Mouse (Mus musculus) limb, embryonic 14.5 days (tissue): ENCODE results near the gene Nat10. TPM values are rescaled to one million over a fixed set of nuclear protein-coding genes. Genes with fewer than 3 reads are reported as not detected.
A peak's percentile ranks its signal among the peaks of the same experiment; 100 is the strongest.

ENCODE experiments used
- ATAC-seq: fragments of 200-750 bp; cut with Nextera tagmentation; 2 replicates; pipeline ENCODE4 v1.8.0; 2017; ENCODE audit warnings: low read depth, moderate number of reproducible peaks, moderate TSS enrichment; ENCODE audit not compliant: low FRiP score
- DNase-seq: peaks from one replicate; pipeline ENCODE4 v3.0.0-alpha.2; 2015; ENCODE audit warnings: low spot score
- H3K27ac ChIP-seq: fragments of 300-500 bp; sonication (generic); replicated peaks from 2 replicates; pipeline ENCODE4 v1.5.1; 2014; ENCODE audit warnings: low read depth, mild to moderate bottlenecking, low read length, moderate library complexity, mixed read lengths
- H3K27me3 ChIP-seq: fragments of 300-500 bp; sonication (generic); 2 replicates; pipeline ENCODE4 v1.6.1; 2014; ENCODE audit warnings: low read length, mixed read lengths; ENCODE audit not compliant: control insufficient read depth, insufficient read depth
- H3K36me3 ChIP-seq: fragments of 300-500 bp; sonication (generic); 2 replicates; pipeline ENCODE4 v1.6.1; 2014; ENCODE audit warnings: mild to moderate bottlenecking, low read length, moderate library complexity, mixed read lengths; ENCODE audit not compliant: control insufficient read depth, insufficient read depth
- H3K4me1 ChIP-seq: fragments of 300-500 bp; sonication (generic); 2 replicates; pipeline ENCODE4 v1.6.1; 2014; ENCODE audit warnings: antibody characterized with exemption, low read length, mixed read lengths; ENCODE audit not compliant: control insufficient read depth, insufficient read depth
- H3K4me2 ChIP-seq: fragments of 300-500 bp; sonication (generic); replicated peaks from 2 replicates; pipeline ENCODE4 v1.6.1; 2014; ENCODE audit warnings: low read depth, mild to moderate bottlenecking, low read length, moderate library complexity; ENCODE audit not compliant: severe bottlenecking
- H3K4me3 ChIP-seq: fragments of 300-500 bp; sonication (generic); replicated peaks from 2 replicates; pipeline ENCODE4 v1.5.1; 2014; ENCODE audit warnings: low read length
- H3K9ac ChIP-seq: fragments of 300-500 bp; sonication (generic); 2 replicates; pipeline ENCODE4 v1.6.1; 2014; ENCODE audit warnings: mild to moderate bottlenecking, low read depth, low read length, moderate library complexity; ENCODE audit not compliant: severe bottlenecking
- H3K9me3 ChIP-seq: fragments of 300-500 bp; sonication (generic); 2 replicates; pipeline ENCODE4 v1.6.1; 2016; ENCODE audit warnings: low read length; ENCODE audit not compliant: control insufficient read depth
- POLR2A ChIP-seq: fragments of 200-500 bp; IDR thresholded peaks from 2 replicates; pipeline ENCODE4 v1.8.0; 2012; ENCODE audit warnings: inconsistent platforms, mild to moderate bottlenecking, moderate library complexity, borderline replicate concordance; ENCODE audit not compliant: insufficient read depth, insufficient read length; ENCODE audit errors: extremely low read depth
- WGBS: fragments of 180-500 bp; shearing (Covaris S2); extraction: QIAGEN DNeasy Blood & Tissue Kit; methylation state at CpG from one replicate; pipeline ENCODE4 v1.1.7; 2014; 5-methylcytosine and 5-hydroxymethylcytosine counted together
- polyA plus RNA-seq, 2 experiments: library from polyadenylated mRNA; depleted of rRNA in 1 of 2; stranded (reverse) in 1 of 2; unstranded in 1 of 2; fragments of >200 nt; fragmentation: Nextera tagmentation in 1 of 2; extraction: Ambion mirVana in 1 of 2; gene quantifications; 2 replicates each; pipeline versions ENCODE4 v1.2.1 to v1.2.3; 2012 to 2014

The Nat10 gene
- polyA plus RNA-seq, 2 experiments: 24.0 to 57.2 TPM

DNA sequence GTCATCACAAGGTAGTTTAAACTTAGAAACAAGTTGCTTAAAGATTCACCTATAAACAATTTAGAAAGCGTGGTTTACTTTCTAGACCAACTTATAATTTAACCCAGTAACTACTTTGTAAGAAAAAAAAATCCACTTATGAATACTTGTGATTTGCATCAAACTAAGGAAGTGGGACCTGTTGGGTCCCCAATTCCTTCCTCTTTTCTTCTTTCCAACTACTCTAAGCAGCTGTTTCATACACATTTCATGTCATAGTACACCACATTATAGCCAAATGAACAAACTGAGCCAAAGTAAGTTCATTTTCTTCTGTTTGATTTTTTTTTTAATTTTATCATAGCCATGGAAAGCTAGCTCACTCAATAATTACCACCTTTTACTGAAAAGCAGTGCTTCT, 24.7 kb upstream of the Nat10 start:
- no peak for TF ChIP-seq POLR2A
- H3K4me1 ChIP-seq: no peaks in the 10 kb centered on the region
- no peak overlapping the region for H3K9ac ChIP-seq
- no peak for DNase-seq
- WGBS: 87% methylated on average over 1 of the region's 1 CpGs
- peaks cover 55% of the 10 kb centered on the region for H3K36me3 ChIP-seq
- no peaks in the 10 kb centered on the region for H3K9me3 ChIP-seq
- H3K4me3 ChIP-seq: no peak overlapping the region
- no peaks in the 10 kb centered on the region for H3K27me3 ChIP-seq
- no peak overlapping the region for H3K27ac ChIP-seq
- H3K4me2 ChIP-seq: no peak overlapping the region
- ATAC-seq: no peak

DNA sequence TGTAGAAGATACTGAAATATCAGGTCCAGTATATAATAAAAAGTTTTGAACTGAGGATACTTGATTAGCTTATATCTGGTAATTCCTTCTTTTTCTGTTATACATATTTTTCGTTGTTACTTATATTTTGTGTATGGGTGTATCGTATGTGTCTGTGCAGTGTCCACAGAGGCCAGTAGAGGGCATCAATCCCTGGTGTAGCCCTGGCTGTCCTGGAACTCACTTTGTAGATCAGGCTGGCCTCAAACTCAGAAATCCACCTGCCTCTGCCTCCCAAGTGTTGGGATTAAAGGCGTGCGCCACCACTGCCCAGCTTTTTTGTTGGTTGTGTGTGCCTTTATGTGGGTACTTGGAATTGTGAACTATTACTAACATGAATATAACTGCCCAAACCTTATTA, 23.6 kb upstream of the Nat10 start:
- Histone ChIP-seq H3K36me3 (peaks cover 58% of the 10 kb centered on the region), H3K9ac (no peak overlapping the region), H3K9me3 (no peaks in the 10 kb centered on the region), H3K27ac (no peak overlapping the region), H3K4me1 (no peaks in the 10 kb centered on the region), H3K4me3 (no peak overlapping the region), H3K27me3 (no peaks in the 10 kb centered on the region), H3K4me2 (no peak overlapping the region)
- ATAC-seq (no peak), DNase-seq (no peak)
- WGBS: 82% methylated on average over 4 of the region's 4 CpGs
- no peak for TF ChIP-seq POLR2A

DNA sequence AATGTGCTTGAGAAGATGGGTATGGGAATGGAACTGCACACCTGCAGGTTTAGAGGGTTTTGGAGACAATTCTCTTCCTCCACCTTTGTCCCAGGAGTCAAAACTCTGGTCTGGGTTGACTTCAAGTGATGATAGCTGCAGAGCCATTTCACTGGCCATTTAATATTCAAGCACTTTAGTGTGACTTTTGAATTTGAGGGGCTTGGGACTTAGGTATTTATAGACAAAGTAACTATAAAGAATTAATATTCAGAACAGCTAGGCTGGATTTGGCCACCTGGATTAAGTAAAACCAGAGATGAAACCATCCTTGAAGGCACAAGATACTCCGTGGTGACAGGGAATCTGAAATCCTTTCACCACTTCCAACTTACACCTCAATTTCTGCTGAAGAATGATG, 1.4 kb upstream of the Nat10 start:
- H3K27ac ChIP-seq: no peak overlapping the region
- no peak for DNase-seq
- H3K9me3 ChIP-seq: no peaks in the 10 kb centered on the region
- H3K36me3 ChIP-seq: peaks cover 21% of the 10 kb centered on the region
- H3K4me3 ChIP-seq: 0 out of 2 replicates have a peak overlapping the region, but pooled peaks have one; percentile 75
- H3K27me3 ChIP-seq: no peaks in the 10 kb centered on the region
- H3K9ac ChIP-seq: no peak overlapping the region
- WGBS: 39% methylated on average over 1 of the region's 1 CpGs
- no peak for ATAC-seq
- no peak for TF ChIP-seq POLR2A
- H3K4me1 ChIP-seq: peaks cover 4% of the 10 kb centered on the region; the same call in 1 of the 2 replicates
- H3K4me2 ChIP-seq: no peak overlapping the region

DNA sequence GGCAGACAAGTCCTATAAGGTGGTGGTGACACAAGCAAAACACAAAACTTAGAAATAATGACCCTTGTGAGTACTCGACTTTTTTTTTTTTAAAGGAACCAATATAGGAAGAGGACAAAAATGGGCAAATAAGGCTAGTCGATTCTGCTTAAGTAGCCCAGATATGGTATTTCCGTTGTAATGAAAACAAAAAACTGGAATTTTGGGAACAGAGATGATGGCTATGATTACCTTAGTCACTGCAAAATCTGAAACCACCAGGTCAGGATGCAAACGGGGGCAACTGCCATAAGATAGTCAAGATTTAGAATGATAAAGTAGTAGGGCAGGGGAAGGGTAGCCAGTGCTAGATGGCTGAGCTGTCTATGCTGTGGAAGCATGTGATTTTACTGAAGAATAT, 923 bp upstream of the Nat10 start:
- Histone ChIP-seq H3K9ac (no peak overlapping the region), H3K36me3 (peaks cover 20% of the 10 kb centered on the region), H3K4me2 (peak overlapping the region; percentile 72), H3K27me3 (no peaks in the 10 kb centered on the region), H3K9me3 (no peaks in the 10 kb centered on the region), H3K4me1 (peaks cover 4% of the 10 kb centered on the region; the same call in 1 of the 2 replicates), H3K4me3 (peak overlapping the region; percentile 75), H3K27ac (no peak overlapping the region)
- no peak for DNase-seq
- 32% methylated on average over 4 of the region's 4 CpGs for WGBS
- no peak for ATAC-seq
- no peak for TF ChIP-seq POLR2A

DNA sequence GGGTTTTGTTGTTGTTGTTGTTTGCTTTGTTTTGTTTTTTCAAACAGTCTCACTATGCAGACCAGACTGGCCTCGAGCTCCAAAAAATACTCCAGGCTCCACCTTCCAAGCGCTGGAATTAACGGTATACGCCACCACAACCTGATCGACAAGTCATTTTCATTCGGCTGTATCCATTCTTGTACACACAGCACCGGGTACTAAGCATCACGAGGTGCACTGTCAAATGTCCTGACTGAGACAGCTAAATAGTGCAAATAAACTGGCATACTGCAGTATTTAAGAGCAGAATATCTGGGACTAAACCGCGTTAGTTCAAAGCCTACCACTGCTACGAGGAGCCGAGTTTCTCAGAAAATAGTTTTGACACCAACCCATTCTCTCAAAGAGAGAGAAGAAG, 649 bp downstream of the Nat10 start:
- WGBS: under 1% methylated on average over 12 of the region's 12 CpGs
- no peak for DNase-seq
- Histone ChIP-seq H3K4me3 (peak overlapping the region; percentile 75), H3K36me3 (peaks cover 12% of the 10 kb centered on the region; the same call in 1 of the 2 replicates), H3K27ac (peak overlapping the region; percentile 70; the same call in 1 of the 2 replicates), H3K4me1 (peaks cover 4% of the 10 kb centered on the region; the same call in 1 of the 2 replicates), H3K9ac (peak overlapping the region; percentile 69), H3K4me2 (peak overlapping the region; percentile 72), H3K9me3 (no peaks in the 10 kb centered on the region), H3K27me3 (no peaks in the 10 kb centered on the region)
- no peak for TF ChIP-seq POLR2A
- no peak for ATAC-seq
